Mouse (Mus musculus) liver, embryonic 14.5 days (tissue): ENCODE measurements at regions not wholly inside any gene's neighbourhood (a gene's known extent, or its start where the extent isn't known, plus 50 kb on each side); places are given as distances from the start of the nearest gene placed in this dataset.

Source experiments
- CTCF ChIP-seq: IDR thresholded peaks from 2 replicates; pipeline ENCODE4 v1.5.1; 2016; ENCODE audit warnings: antibody characterized with exemption, low read depth, control low read depth
- EP300 ChIP-seq: IDR thresholded peaks from 2 replicates; pipeline ENCODE4 v1.6.1; 2016; ENCODE audit warnings: antibody characterized with exemption, low read depth

DNA sequence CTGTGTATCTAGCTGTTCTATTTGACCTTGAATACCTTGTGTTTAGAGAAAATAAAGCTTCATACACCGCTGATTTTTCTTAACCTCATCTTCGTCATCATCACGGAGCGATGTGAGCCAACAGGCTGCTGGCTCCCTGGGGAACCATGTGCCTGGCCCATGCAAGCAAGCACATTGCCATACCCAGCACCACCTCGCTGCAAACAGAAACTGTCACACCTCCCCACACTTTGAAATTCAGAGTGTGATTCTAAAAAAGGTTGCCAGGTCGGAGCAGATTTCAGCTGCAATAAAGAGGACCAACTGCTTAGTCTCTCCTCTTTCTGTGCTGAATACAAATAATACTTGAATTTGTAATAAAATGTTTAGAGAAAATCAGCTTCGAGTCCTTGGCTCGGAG is 54.0 kb upstream of the Ptprt start:
- TF ChIP-seq CTCF (no peak), EP300 (no peak)
